Mouse (Mus musculus): ENCODE measurements around the gene Lman2l.

The Lman2l gene

GRCm38 (mm10) chr1:36457388-36458014 lies 12.4 kb upstream of the Lman2l start:
- DNase-seq = no peak

GRCm38 (mm10) chr1:36454055-36454815 lies 9.2 kb upstream of the Lman2l start:
- no peak for DNase-seq

GRCm38 (mm10) chr1:36446841-36447240 lies 1.8 kb upstream of the Lman2l start:
- DNase-seq = no peak

- no peak for DNase-seq
These were observed 1.2 kb upstream of the Lman2l start for GRCm38 (mm10) chr1:36446106-36446824.

- DNase-seq = no peak
These were observed 437 bp upstream of the Lman2l start for GRCm38 (mm10) chr1:36445508-36445907.

GRCm38 (mm10) chr1:36441101-36441500 lies 4.0 kb downstream of the Lman2l start:
- no peak for DNase-seq

GRCm38 (mm10) chr1:36437223-36437622 lies 7.8 kb downstream of the Lman2l start:
- DNase-seq = no peak

- no peak for DNase-seq
These were observed 8.6 kb downstream of the Lman2l start for GRCm38 (mm10) chr1:36436515-36436914.

- DNase-seq = no peak
These were observed 10.0 kb downstream of the Lman2l start for GRCm38 (mm10) chr1:36435071-36435470.

- DNase-seq = no peak
These were observed 11.5 kb downstream of the Lman2l start for GRCm38 (mm10) chr1:36433616-36434015.

- no peak for DNase-seq
These were observed 12.1 kb downstream of the Lman2l start for GRCm38 (mm10) chr1:36432999-36433398.

- DNase-seq = no peak
These were observed 15.6 kb downstream of the Lman2l start for GRCm38 (mm10) chr1:36429511-36429910.

GRCm38 (mm10) chr1:36404531-36404930 lies 40.5 kb downstream of the Lman2l start:
- no peak for DNase-seq

- no peak for DNase-seq
These were observed 43.6 kb downstream of the Lman2l start for GRCm38 (mm10) chr1:36401509-36401908.

GRCm38 (mm10) chr1:36397041-36397440 lies 48.0 kb downstream of the Lman2l start:
- no peak for DNase-seq

GRCm38 (mm10) chr1:36379582-36379981 lies 65.5 kb downstream of the Lman2l start:
- DNase-seq = no peak

- no peak for DNase-seq
These were observed 66.2 kb downstream of the Lman2l start for GRCm38 (mm10) chr1:36378880-36379279.

- DNase-seq = no peak
These were observed 72.9 kb downstream of the Lman2l start, which contains the start of gene Fer1l5 for GRCm38 (mm10) chr1:36371934-36372845. Fer1l5 (plus strand) TSS chr1:36372291.

- DNase-seq = no peak
These were observed 74.2 kb downstream of the Lman2l start for GRCm38 (mm10) chr1:36370918-36371317.

Data from right cerebral cortex, postnatal 4 days (tissue).